Mouse (Mus musculus) mature B cell (primary cell): ENCODE data around the gene Gm1979.
"Not testable (repeated sequence)": the region's sequence is repeated elsewhere in the genome, so short reads cannot be mapped to it uniquely, and the experiment has no call there.

Experiments
- in situ Hi-C: fragments of 300-500 bp; cut with MboI; formaldehyde crosslinking; loops from 2 replicates; pipeline ENCODE4 v1.14.3; 2019

The Gm1979 gene

GRCm38 (mm10) chr5:26004698-26005097 lies at the start of gene Gm1979:
Gene Gm1979 (minus strand): TSS chr5:26004798.
- in situ Hi-C loops, result not testable (repeated sequence)

- in situ Hi-C loops, result not testable (repeated sequence)
Observed at GRCm38 (mm10) chr5:26039458-26039857, 34.9 kb upstream of the Gm1979 start, which contains the start of gene Speer4a. Gene Speer4a (minus strand): TSS chr5:26039558.

- in situ Hi-C loops, result not testable (repeated sequence)
Observed at GRCm38 (mm10) chr5:26022816-26023215, 18.2 kb upstream of the Gm1979 start, which contains the start of gene Gm5862. Gene Gm5862 (minus strand): TSS chr5:26022916.

GRCm38 (mm10) chr5:26007697-26008096 lies 3.1 kb upstream of the Gm1979 start:
- in situ Hi-C loops, result not testable (repeated sequence)

GRCm38 (mm10) chr5:26006937-26007695 lies 2.5 kb upstream of the Gm1979 start:
- in situ Hi-C loops, result not testable (repeated sequence)

GRCm38 (mm10) chr5:25988550-25988949 lies 16.0 kb downstream of the Gm1979 start, which contains the start of gene Gm21698:
Gene Gm21698 (minus strand): TSS chr5:25988650.
- in situ Hi-C loops, result not testable (repeated sequence)

GRCm38 (mm10) chr5:25972563-25972962 lies 32.0 kb downstream of the Gm1979 start, which contains the start of gene Gm21680:
Gene Gm21680 (minus strand): TSS chr5:25972663.
- in situ Hi-C loops, result not testable (repeated sequence)

GRCm38 (mm10) chr5:25957050-25957449 lies 47.5 kb downstream of the Gm1979 start:
- in situ Hi-C loops, result not testable (repeated sequence)

- in situ Hi-C loops, result not testable (repeated sequence)
Observed at GRCm38 (mm10) chr5:25956611-25957010, 48.0 kb downstream of the Gm1979 start.

GRCm38 (mm10) chr5:25954317-25954716 lies 50.3 kb downstream of the Gm1979 start, which contains the start of gene Gm21671:
Gene Gm21671 (minus strand): TSS chr5:25954417.
- in situ Hi-C loops, result not testable (repeated sequence)
